Mouse (Mus musculus) heart, adult 8-10 months (tissue): ENCODE measurements around the gene Snapin. TPM values are rescaled to one million over a fixed set of nuclear protein-coding genes. Genes with fewer than 3 reads are reported as not detected.
A peak's percentile ranks its signal among the peaks of the same experiment; 100 is the strongest.

Experiments
- DNase-seq: peaks from one replicate; pipeline ENCODE4 v3.0.0; 2022; ENCODE audit warnings: low spot score
- total RNA-seq, 4 experiments: library from RNA; stranded (reverse); gene quantifications; 2 replicates each; pipeline ENCODE4 v1.2.4; 2022

The Snapin gene
- total RNA-seq: 10 to 100 TPM; 69.7 to 77.6 (median 75.4) TPM

DNA sequence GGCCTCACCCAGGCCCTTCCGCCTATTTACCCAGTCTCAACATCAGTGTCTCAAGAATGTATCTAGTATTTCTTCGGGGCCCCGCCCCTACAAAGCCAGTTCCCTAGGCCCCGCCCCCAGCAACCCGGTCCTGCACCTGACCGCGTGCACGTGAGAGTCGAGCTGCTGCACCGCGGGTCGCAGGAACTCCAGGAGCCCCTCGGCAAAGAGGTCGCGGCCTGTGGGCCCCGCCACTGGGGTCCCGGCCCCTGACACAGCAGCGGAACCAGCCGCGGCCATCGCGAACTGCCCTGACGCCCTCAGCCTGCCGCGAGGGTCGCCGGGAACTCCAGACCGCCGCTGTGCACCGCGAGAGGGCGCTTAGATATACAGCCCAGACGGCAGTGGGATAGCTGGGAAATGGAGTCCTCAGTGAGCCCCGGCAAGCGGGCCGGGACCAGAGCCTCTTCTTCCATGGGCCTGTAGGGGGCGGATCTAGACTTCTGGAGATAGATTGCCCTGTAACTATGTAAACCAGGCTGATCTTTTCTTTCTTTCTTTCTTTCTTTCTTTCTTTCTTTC is at the start of gene Snapin:
Gene Snapin (minus strand): TSS at position 338 of the 561 bp plus-strand sequence.
- DNase-seq: peak; percentile 96

DNA sequence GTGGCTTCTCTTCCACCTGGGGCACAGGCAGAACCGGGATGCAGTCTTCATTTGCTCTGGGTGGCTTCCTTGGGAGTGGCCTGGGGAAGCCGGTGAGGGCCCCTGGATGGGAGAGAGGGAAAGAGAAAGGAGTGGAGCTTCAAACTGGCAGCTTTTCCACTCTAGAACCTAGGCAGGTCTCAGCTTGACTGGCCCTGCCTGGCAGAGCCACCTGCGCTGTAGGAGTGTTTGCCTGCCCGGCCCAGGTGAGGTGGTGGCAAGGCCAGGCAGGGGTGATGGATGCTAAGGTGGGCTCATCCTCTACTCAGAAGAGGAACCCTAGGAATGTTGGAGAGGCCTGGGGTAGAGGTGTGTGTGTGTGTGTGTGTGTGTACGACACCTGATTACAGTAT is 47.1 kb upstream of the Snapin start:
- no peak for DNase-seq

DNA sequence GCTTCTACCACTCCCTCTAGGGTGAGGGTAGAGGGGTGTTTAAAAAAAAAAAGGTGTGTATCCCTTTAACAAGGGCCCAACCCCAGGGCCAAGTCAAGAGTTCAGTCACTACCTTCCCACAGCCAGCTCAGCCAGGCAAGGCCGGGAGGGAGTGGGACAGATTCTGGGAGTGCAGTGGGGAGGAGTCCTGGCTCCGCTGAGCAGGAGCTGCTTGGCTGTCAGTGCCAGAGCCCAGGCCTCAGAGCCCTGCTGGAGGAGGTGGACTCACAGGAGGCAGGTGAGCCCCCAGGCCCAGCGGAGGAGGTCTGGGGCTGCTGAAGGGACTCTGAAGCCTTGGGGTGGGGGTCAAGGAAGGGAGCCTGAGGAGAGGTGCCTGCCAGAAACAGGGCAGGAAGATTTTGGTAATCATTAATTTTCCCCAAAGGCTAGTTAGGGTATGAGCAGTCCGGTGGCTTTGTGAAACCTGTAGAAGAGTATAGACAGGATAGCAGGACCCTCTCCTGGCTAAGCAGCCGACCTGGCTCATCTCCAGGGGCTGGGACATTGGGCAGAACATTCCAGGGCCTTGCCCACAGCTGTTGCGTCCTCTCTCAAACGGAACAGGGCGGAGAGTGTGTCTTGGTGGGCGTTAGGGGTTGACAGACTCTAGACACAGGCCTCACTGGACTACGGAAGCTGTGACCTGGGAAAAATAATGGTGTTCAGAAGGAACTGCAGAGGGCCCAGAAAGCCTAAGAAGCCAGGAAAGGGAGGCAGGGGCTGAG is 46.5 kb upstream of the Snapin start, which contains the start of gene S100a16:
Gene S100a16 (plus strand): TSS at position 114 of the 764 bp plus-strand sequence.
- DNase-seq: peak; percentile 84

DNA sequence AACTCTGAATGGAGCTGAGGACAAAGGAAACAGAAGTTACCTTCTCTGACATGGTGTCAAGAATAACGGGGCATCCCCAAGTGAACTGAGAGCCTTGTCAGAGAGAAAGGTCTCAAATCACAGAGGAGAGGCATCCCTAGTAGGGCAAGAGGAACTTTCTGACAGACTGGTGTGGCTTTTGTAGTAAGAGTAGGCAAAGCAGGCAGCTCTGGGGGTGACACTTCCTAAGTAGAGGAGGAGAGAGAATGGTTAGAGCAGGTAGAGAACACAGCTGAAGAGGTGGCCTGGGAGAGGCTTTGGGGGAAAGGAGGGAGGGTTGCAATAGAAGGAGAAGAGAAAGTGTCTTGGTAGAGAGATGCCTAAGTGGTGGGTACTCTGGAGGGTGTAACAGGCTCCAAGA is 44.6 kb upstream of the Snapin start:
- DNase-seq: no peak

DNA sequence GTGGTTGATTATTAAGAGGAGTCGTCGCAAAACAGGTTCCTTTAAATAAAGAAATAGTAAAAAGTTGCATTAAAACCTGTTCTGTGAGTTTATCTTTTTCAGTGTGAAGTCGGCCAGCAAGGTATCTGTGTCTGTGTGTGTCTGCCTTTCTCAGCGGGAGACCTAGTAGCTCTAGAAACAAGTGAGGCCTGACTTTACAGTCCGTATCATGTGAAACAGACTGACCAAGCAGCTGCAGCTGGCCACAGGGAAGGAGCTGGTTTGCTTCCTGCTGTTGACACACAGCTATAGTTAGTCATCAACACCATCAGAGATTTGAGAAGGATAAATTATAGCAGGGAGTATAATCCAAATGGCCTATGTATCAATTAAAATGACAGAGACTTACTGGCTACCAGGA is 40.9 kb upstream of the Snapin start:
- DNase-seq: no peak

DNA sequence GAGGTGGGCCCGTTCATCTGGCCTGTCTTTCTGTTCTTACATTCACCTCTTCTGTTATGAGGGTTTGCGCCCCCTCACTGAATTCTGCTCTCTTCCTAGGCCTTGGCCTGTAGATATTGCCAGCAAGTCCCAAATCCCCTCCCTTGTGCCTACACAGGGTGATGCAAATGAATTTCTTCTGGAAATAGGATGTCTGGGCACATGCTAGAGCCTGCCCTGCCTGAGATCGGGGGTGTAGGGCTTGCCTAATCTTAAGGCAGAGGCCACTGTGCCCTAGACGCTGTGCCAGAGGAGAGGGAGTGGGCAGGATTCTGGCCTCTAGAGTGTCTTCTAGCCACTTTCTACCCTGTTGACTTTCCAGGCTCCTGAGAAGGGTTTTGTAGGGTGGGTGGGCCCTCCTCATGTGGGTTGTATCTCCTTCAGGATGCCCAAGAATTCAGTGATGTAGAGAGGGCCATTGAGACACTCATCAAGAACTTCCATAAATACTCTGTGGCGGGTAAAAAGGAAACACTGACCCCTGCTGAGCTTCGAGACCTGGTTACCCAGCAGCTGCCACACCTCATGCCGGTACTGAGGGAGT is 36.5 kb upstream of the Snapin start:
- no peak for DNase-seq

DNA sequence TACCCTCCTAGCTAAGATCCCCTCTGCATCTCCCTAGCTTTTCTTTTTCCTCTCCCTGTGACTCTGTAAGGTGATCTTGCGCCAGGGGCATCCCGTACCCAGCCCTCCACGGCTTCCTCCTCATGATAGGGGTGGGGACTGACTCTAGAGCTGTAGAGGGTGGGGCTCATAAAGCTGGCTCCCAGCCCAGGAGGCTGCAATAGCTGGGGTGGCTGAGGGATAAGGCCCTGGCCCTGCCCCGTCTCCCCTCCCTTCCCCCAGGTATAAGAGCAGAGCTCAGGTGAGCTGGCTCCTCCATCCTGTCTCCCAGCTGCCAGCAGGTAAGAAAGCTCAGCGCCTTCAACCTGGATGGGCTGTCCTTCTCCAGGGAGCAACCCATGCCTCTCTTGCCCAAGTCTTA is 35.7 kb upstream of the Snapin start, which contains the start of gene S100a14:
Gene S100a14 (plus strand): TSS at position 277 of the 400 bp plus-strand sequence.
- DNase-seq: no peak

DNA sequence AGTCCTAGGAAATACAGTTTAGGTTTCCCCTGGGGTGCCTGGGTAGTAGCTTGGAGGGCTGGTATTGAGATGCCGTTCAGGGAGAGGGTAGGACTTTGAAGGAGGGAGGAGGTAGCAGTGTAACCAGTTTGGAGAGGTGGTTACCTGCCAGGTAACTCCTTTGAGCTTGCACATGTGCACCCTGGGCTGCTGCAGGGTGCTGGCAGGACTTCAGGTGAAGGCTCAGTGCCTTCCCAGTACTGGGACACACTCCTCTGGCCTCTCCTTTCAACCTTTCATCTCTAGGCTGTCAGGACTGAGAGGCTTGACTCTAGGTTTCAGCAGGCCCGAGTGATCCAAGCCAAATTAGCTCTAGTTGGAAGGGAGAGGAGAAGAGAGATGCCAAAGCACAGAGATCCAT is 35.2 kb upstream of the Snapin start:
- no peak for DNase-seq

DNA sequence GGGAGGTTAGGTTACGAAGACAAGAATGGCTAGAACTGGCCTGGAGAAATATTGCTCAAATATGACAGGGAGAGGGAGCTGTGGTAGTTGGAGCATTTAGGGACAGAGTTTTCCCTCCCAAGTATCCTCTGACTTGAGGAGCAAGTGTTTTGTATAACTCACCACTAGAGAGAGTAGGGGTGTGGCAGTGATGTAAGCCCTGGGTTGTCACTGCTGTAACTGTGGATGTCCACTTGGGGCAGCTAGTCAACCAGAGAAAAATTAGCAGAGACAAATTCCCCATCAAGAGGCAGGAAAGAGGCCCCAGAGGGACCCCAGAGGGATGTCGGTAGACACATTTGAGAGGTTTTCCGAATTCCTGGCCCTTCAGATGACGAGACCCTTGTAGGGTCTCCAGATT is 34.6 kb upstream of the Snapin start:
- DNase-seq: peak; percentile 76

DNA sequence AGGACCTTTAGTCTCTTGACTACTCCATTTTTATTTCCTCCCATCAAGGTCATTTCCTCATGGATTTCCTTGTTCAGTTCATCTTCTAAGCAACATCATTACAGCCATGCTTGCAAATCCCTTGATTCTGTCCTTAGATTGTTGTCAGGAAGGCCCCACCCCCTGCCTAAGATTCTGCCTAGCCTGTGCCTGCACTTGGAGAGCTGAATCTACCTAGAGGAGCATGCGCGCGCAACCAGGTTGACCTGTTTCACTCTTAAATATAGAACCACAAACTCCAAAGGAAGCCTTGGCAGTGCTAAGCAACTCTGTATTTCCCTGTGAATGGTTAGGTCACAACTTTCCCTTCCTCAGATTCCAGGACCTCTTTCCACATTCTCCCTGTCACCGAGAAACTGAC is 26.9 kb upstream of the Snapin start:
- DNase-seq: no peak

DNA sequence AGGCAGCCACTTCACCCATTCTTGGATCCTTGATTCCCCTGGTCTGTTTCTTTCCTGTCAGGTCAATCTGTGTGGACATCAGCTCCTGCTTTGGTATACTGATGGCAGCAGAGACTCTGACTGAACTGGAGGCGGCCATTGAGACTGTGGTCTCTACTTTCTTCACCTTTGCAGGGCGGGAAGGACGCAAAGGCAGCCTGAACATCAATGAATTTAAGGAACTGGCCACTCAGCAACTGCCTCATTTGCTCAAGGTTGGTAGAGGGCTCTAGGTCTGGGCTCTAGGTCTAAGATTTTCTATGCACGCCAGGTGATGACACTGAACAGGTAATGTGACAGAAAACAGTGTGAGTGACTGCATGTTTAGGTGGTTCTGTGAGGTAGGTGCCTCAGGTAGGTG is 25.0 kb upstream of the Snapin start:
- no peak for DNase-seq

DNA sequence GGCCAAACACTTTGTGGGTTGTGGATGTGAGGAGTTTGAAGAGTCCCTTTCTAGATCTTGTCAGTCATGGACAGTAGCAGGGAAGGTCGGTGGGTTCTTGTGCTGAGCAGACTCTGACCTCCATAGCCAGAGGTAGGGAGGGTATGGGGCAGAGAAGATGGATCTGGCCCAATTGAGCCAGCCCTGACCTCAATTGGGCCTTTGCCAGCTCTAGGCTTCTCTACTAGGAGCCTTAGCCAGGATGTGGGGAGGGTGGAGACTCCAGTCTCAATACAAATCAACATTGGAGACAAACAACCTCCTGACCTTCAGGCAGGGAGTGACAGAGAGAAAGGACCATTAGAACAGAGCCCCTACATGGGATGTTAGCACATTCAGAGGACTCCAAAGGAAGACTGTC is 24.4 kb upstream of the Snapin start:
- peak; percentile 55 for DNase-seq

DNA sequence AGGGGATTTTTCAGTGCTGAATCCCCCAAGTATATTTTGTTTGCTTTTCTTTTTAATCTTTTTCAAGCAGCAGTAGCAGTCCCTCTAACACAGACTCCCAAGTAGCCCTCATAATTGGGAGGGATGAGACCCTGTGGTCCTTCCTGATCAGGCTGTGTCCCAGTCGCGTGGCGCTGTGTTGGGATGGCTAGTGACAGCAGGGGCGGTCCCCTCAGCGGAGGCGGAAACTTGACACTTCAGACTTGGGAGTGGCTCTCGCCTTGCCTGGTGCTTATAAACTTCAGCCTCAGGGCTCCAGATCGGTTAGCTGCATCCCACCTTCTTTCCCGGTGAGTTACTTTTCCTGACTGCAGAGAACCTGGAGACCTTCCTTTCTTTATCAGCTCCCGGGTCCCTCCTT is 23.9 kb upstream of the Snapin start:
- peak; percentile 86 for DNase-seq

DNA sequence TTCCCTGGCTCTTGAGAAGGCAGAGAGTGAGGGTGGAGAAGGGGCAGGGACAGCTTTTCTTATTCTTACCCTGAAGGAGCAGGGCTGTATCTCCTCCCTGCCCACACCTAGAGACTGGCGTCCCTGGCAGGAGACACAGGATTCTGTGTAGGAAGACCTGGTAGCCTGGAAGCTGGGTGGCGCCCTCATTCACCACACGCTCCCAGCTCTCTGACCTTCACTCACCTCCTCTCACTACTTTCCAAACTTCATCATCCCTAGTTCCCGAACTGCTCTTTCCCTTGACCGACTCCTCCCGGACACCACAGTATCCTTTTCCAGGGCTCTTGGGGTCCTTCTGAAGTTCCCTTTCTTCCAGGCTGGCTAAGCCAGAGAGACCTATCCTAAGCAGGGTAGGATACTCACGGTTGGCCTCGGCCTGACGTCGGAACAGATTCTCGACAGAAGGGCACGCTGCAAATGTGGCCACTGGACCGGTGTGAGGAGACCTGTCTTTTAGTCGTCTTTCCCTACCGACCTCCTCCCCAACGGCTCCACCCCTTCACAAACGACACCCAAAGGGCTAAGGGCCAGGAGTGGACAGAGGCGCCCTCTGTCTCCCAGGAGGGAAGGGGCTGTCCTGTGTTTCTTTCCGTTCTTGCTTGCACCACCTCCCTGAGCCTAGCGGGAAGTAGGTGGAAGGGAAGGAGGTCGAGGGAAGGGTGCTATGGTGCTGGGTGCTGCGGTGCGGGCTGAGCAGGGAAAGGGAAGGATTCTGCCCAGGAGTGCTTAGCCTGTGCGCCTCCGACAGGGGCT is 23.2 kb upstream of the Snapin start, which contains the start of the genes S100a1 and S100a13:
Gene S100a1 (minus strand): TSS at position 597 of the 795 bp plus-strand sequence.
Gene S100a13 (plus strand): TSS at position 640 of the 795 bp plus-strand sequence.
- peak; percentile 87 for DNase-seq

DNA sequence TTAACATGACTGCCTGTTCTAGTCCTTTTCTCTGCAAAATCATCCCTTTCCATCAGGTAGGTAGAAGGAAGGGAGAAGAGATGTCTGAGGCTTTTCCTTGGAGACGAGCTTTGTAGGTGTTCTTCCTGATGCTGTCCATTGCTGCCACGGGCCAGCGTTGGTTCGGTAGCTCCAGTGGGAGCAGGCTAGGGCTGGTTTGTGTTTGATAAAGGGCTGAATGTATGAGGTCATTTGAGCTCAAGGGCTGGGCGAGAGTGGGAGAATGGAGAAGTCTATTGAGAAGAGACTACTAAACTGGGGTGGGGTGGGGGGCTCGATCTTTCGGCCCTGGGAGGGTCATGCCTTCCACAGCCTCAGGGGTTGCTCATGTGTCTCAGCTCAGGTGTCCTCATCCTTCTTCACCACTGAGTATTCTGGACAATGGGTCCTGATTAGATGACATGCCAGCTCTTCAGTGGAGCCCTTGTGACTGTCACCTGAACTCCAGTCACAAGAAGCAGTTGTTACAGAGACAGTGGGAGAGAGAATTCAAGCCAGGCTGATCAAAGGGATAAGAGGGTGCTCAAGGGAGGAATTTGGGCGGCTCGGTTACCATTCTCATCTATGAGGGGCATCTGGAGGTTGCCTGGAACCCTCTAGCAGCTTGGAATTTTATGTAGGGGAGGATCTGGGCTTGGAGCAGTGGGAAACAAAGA is 22.3 kb upstream of the Snapin start:
- DNase-seq: no peak

DNA sequence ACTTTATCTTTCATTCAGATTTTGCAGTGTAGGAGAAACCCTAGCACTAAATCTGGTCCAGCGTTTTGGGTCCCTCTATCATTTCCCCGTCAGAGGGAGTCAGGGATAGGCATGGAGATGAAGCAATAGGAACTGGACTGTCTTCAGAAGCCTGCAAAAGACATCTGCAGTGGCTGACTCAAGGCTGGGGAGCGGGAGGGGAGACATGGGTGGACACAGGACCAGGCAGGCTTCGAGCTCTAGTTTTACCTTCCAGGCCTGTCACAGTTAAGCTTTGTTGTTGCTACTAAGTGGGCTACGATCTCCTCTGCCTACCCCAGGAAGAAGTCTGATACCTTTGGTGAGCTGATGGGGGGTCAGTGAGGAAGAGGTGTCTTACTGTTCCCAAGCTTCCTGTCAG is 21.4 kb upstream of the Snapin start:
- DNase-seq: no peak

DNA sequence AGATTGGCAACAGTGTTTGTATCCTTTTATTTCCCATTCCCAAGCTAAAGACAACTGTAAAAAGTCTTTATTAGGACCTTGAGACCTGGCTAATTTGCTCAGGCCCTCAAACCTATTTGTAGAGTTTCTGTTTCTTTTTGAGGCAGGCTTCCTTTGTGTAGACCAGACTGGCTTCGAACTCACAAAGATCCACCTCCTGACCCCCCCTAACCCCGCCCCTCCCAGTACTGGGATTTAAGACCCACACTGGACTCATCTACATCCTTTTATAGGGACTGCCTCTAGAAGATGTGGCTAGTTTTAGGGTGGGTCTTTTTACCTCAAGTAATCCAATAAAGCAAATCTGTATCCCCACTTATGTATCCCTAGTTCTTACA is 18.9 kb upstream of the Snapin start:
- no peak for DNase-seq

DNA sequence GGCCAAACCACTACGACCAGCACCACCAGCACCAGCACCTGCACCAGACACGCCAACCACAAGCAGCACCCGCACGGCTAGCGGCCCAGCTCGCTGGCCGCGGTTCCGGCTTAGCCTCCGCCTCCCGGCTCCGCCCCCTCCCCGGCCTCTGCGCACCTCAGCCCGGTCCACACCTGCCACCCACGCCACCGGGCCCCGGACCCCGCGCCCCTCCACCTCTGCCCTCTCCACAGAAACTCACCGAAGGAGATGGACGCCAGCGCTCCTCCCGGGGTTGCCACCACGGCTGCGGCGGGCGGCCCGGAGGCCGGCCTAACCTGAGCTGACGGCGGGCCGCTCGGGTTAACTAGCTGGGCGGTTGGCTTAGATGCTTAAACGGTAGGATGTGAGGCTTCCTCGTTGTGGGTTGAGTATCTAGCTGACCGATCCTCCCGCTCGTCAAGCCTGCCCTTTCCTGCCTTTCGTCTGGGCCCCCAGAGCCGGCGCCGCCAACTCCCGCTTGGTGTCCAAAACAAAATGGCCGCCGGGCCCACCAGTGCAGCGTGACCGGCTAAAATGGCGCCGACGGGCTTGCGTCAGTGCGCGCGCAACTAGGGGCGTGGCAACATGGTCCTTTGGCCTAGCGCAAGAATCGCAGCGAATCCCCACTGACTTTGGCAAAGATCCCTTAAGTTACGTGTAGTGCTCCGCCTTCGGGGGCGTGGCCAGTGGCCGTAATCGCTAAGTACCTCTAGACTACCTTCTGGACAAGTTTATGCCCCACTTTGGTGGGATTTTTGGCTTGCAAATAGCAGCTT is 18.3 kb upstream of the Snapin start, which contains the start of gene Chtop:
Gene Chtop (minus strand): TSS at position 549 of the 797 bp plus-strand sequence.
- peak; percentile 100 for DNase-seq

DNA sequence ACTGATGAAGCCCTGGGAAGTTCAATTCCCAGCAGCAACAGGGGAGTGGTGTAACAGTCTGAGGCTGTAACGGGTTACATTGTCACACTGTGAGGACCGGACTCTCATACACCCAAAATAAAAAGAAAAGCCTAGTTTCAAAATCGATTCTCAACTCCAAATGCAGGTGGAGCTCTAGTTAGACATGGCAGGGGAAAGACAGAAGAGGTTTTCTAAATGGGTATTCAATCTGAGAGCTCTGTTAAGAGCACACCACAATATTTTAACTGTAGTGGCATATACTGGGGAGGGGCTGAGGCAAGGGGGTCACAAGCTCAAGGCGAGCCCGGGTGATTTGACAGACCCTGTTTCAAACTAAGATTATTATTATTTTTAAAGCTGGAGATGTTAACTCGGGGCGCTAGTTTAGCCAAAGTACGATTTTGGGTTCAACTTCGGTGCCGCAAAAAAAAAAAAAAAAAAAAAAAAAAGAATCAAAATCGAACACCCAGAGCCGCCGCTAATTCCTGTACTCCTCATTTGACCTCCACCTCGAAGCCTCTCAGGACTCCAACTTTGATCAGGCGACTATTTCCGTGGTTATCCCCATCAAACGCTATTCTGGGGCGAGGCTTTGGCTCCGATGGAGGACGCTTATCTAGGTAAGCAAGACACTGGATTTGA is 17.6 kb upstream of the Snapin start:
- no peak for DNase-seq

DNA sequence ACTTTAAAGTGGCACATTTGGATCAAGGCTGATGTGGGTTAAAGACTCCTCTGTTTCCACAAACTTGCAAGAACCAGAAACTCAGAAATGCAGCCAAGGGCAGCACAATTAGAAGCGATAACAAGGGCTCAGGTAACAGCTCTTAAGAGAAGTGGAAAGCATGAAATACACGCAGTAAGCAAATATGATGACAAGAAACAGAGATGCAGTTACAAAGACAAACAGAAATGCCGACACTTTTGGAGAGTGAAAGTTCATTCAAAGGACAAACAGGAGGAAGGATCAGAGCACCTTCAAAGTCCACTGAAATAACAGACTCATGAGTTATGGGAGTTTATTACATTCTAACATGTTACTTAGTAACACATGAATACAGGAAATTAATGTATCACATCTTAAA is 15.5 kb upstream of the Snapin start:
- DNase-seq: no peak
